Mouse (Mus musculus): ENCODE results near the gene Psmd10. TPM values are rescaled to one million over a fixed set of nuclear protein-coding genes. Genes with fewer than 3 reads are reported as not detected.

Gene Psmd10
- polyA plus RNA-seq, 1 experiment from 2014 or later: 44.5 TPM

- H3K4me3 ChIP-seq: no peak overlapping the region
- peaks cover 47% of the 10 kb centered on the region for H3K27me3 ChIP-seq
- H3K9ac ChIP-seq (replicated peaks): no peak overlapping the region
- H3K4me1 ChIP-seq: no peaks in the 10 kb centered on the region
- ATAC-seq (ENCODE audit: low FRiP score, low read depth): no peak
- no peak overlapping the region for H3K4me2 ChIP-seq (replicated peaks)
- H3K9me3 ChIP-seq: no peaks in the 10 kb centered on the region
- H3K27ac ChIP-seq (replicated peaks): no peak overlapping the region
- no peaks in the 10 kb centered on the region for H3K36me3 ChIP-seq
- WGBS: 74% methylated on average over 5 of the region's 5 CpGs
These were observed 20.3 kb downstream of the Psmd10 start for GRCm38 (mm10) chrX:140936271-140936670.

- Histone ChIP-seq H3K4me1 (no peaks in the 10 kb centered on the region), H3K9me3 (no peaks in the 10 kb centered on the region), H3K36me3 (no peaks in the 10 kb centered on the region), H3K4me2 (replicated peaks) (no peak overlapping the region), H3K9ac (replicated peaks) (no peak overlapping the region), H3K4me3 (no peak overlapping the region), H3K27me3 (peaks cover 48% of the 10 kb centered on the region), H3K27ac (replicated peaks) (no peak overlapping the region)
- WGBS: 83% methylated on average over 3 of the region's 3 CpGs
- ATAC-seq (ENCODE audit: low FRiP score, low read depth): no peak
These were observed 23.3 kb downstream of the Psmd10 start for GRCm38 (mm10) chrX:140933263-140933662.

DNA sequence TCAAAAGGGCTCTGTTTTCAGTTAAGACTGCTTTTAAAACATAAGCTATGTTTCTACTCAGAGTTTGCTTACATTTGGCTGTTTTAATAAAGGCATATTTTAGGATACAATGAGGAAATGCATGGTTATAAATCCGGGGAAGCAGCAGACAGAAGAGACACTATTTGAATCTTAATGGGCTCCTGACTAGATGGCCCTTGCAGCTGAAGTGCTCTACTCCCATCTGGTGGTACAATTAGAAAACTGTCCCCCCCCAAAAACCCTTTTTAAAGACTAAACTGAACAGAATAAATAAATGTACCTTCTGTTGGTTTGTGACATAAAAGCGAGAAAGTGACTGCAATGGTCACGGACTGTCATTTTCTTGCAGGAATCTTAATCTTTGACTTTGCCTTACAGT lies 24.5 kb downstream of the Psmd10 start:
- Histone ChIP-seq H3K9ac (replicated peaks) (no peak overlapping the region), H3K4me3 (no peak overlapping the region), H3K27ac (replicated peaks) (no peak overlapping the region), H3K9me3 (no peaks in the 10 kb centered on the region), H3K4me2 (replicated peaks) (no peak overlapping the region), H3K4me1 (no peaks in the 10 kb centered on the region), H3K27me3 (peaks cover 44% of the 10 kb centered on the region), H3K36me3 (no peaks in the 10 kb centered on the region)
- WGBS: 74% methylated on average over 3 of the region's 3 CpGs
- ATAC-seq (ENCODE audit: low FRiP score, low read depth): no peak

GRCm38 (mm10) chrX:140921321-140921720 lies 35.2 kb downstream of the Psmd10 start:
- no peak overlapping the region for H3K4me3 ChIP-seq
- no peak overlapping the region for H3K4me2 ChIP-seq (replicated peaks)
- no peak overlapping the region for H3K27ac ChIP-seq (replicated peaks)
- no peaks in the 10 kb centered on the region for H3K36me3 ChIP-seq
- H3K9me3 ChIP-seq: no peaks in the 10 kb centered on the region
- H3K27me3 ChIP-seq: peaks cover 65% of the 10 kb centered on the region
- no peak overlapping the region for H3K9ac ChIP-seq (replicated peaks)
- H3K4me1 ChIP-seq: no peaks in the 10 kb centered on the region
- 82% methylated on average over 6 of the region's 6 CpGs for WGBS
- ATAC-seq (ENCODE audit: low FRiP score, low read depth): no peak

- Histone ChIP-seq H3K36me3 (no peaks in the 10 kb centered on the region), H3K4me1 (no peaks in the 10 kb centered on the region), H3K27ac (replicated peaks) (no peak within 1 kb of the TSS), H3K9ac (replicated peaks) (no peak within 1 kb of the TSS), H3K4me3 (no peak within 1 kb of the TSS), H3K4me2 (replicated peaks) (no peak within 1 kb of the TSS), H3K27me3 (peaks cover 21% of the 10 kb centered on the region; the same call in 1 of the 2 replicates), H3K9me3 (no peaks in the 10 kb centered on the region)
- ATAC-seq (ENCODE audit: low FRiP score, low read depth): no peak
- WGBS: 76% methylated on average over 7 of the region's 7 CpGs
These were observed 49.2 kb downstream of the Psmd10 start, which contains the start of gene Vsig1 for GRCm38 (mm10) chrX:140907360-140907759. Gene Vsig1 (plus strand): TSS chrX:140907608.

DNA sequence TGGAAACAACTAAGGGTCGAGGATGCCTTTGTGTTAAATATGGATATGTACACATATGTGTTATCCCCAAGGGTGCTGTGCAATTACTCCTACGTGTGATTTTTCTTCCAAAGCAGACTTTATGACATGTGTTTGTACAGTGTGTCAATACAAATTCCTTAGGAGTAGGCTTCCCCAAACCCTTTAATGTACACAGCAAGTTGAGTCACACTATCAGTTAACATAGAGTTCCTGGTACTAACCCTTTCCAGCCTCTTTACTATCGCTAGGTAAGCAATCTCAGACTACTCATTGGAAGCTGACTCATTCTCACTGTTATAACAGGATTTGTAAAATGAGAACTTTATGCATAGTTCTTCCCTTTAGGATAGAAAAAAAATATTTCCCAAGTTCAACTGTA lies 53.0 kb downstream of the Psmd10 start:
- ATAC-seq (ENCODE audit: low FRiP score, low read depth): no peak
- Histone ChIP-seq H3K36me3 (no peaks in the 10 kb centered on the region), H3K27me3 (peaks cover 20% of the 10 kb centered on the region; the same call in 1 of the 2 replicates)

More for the DNA sequence above, 53.0 kb downstream of the Psmd10 start:
- H3K4me3 ChIP-seq: no peak overlapping the region
- H3K4me1 ChIP-seq: no peaks in the 10 kb centered on the region
- WGBS: 70% methylated on average over 3 of the region's 3 CpGs
- no peak overlapping the region for H3K9ac ChIP-seq (replicated peaks)
- H3K9me3 ChIP-seq: no peaks in the 10 kb centered on the region
- H3K27ac ChIP-seq (replicated peaks): no peak overlapping the region
- H3K4me2 ChIP-seq (replicated peaks): no peak overlapping the region

Other genes starting within 250 kb of the Psmd10 start
- not detected in 2 replicates for gene Tex13b, start 143.3 kb downstream of the Psmd10 start, polyA plus RNA-seq (2016; fragmentation: Nextera tagmentation; extraction: Ambion mirVana)
- gene Vsig1, start 49.1 kb downstream of the Psmd10 start, polyA plus RNA-seq (2016; fragmentation: Nextera tagmentation; extraction: Ambion mirVana): not detected in 2 replicates
- 11.8 and 13.6 TPM in 2 replicates for gene Atg4a, start 179 bp upstream of the Psmd10 start, polyA plus RNA-seq (2016; fragmentation: Nextera tagmentation; extraction: Ambion mirVana)

Data from midbrain, embryonic 12.5 days (tissue).